Mouse (Mus musculus): ENCODE results near the gene Smtnl2. TPM values are rescaled to one million over a fixed set of nuclear protein-coding genes. Genes with fewer than 3 reads are reported as not detected.
A peak's percentile ranks its signal among the peaks of the same experiment; 100 is the strongest.
"Not testable (repeated sequence)": the region's sequence is repeated elsewhere in the genome, so short reads cannot be mapped to it uniquely, and the experiment has no call there.

Smtnl2 gene
- polyA plus RNA-seq (2015; fragmentation: Nextera tagmentation; extraction: Ambion mirVana) = 5.4 and 5.5 TPM in 2 replicates

- WGBS (ENCODE audit: insufficient replicate concordance) = under 1% methylated on average over 78 of the region's 86 CpGs
- Histone ChIP-seq H3K36me3 (no peaks in the 10 kb centered on the region), H3K4me1 (replicated peaks) (peaks cover 69% of the 10 kb centered on the region), H3K9ac (peak within 1 kb of the TSS; percentile 69), H3K4me3 (replicated peaks) (peak within 1 kb of the TSS; percentile 66), H3K27me3 (peaks cover 50% of the 10 kb centered on the region), H3K9me3 (replicated peaks) (no peaks in the 10 kb centered on the region), H3K27ac (no peak within 1 kb of the TSS), H3K4me2 (peak within 1 kb of the TSS; percentile 95)
- DNase-seq (peak; percentile 74), ATAC-seq (ENCODE audit: low read depth) (peak; percentile 80)
Measured at GRCm38 (mm10) chr11:72411093-72411921, at the start of gene Smtnl2. TSS of gene Smtnl2 (minus strand) at chr11:72411713.

DNA sequence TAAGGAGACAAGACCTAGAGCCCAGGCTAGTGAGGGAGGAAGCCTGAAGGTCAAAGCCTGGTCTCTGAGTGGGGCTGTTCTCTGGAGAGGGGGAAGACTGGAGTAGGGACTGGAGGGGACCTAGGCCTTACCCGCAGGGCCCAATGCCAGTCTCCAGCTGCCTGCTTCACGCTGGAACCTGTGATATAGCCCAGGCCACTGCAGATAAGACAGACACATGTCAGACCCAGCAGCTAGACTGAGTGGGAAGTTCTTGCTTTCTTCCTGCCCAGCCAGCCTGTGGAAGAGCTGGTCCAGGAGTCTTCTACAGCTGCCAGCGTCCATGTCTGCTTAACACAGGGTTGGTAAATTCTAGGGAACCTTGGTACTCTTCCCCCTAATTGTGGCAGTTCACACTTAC lies 47.0 kb upstream of the Smtnl2 start:
- WGBS (ENCODE audit: insufficient replicate concordance) = 33% methylated on average over 3 of the region's 3 CpGs
- ATAC-seq (ENCODE audit: low read depth) = peak; percentile 49
- no peak overlapping the region; the same call in 1 of the 2 replicates for H3K4me3 ChIP-seq (replicated peaks)

DNA sequence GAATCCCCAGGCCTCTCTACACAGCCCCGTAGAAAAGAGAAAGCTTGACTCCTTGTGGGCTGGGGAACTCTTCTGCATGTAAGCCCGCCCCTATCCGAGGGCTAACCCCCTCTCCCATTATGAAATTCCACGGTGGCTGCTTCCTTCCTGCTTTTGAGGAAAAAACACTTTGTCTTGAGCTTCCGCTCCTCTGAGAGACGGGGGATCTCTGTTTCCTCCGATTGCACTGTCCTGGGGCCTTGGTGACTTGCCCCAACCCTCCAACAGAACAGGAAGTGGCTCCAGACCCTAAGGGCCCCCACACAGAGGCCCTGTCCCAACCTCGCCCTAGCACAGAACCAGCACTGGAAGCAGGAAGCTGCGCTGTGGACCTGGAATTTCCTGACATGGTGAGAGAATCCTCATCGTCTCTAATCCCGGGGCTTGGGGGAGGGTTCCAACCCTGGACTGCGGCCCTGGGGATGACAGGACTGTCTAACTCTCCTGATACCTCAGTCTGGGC lies 46.5 kb upstream of the Smtnl2 start:
- H3K9me3 ChIP-seq (replicated peaks) = no peaks in the 10 kb centered on the region
- peaks cover 71% of the 10 kb centered on the region for H3K4me1 ChIP-seq (replicated peaks)
- 0 out of 2 replicates have a peak overlapping the region, but pooled peaks have one; percentile 7 for H3K4me2 ChIP-seq
- H3K27ac ChIP-seq = peak overlapping the region; percentile 75
- H3K4me3 ChIP-seq (replicated peaks) = no peak overlapping the region; the same call in 1 of the 2 replicates
- H3K27me3 ChIP-seq = no peaks in the 10 kb centered on the region
- ATAC-seq (ENCODE audit: low read depth) (peak; percentile 65), DNase-seq (no peak)
- H3K9ac ChIP-seq = peak overlapping the region; percentile 8; the same call in 1 of the 2 replicates
- H3K36me3 ChIP-seq = peaks cover 40% of the 10 kb centered on the region
- WGBS (ENCODE audit: insufficient replicate concordance) = 48% methylated on average over 12 of the region's 12 CpGs

More for the DNA sequence above, 47.0 kb upstream of the Smtnl2 start:
- Histone ChIP-seq H3K4me1 (replicated peaks) (peaks cover 69% of the 10 kb centered on the region), H3K4me2 (0 out of 2 replicates have a peak overlapping the region, but pooled peaks have one; percentile 7), H3K36me3 (peaks cover 40% of the 10 kb centered on the region), H3K9ac (peak overlapping the region; percentile 8; the same call in 1 of the 2 replicates), H3K9me3 (replicated peaks) (no peaks in the 10 kb centered on the region), H3K27ac (peak overlapping the region; percentile 75), H3K27me3 (no peaks in the 10 kb centered on the region)
- no peak for DNase-seq

- H3K4me3 ChIP-seq (replicated peaks) = no peak overlapping the region
- peaks cover 58% of the 10 kb centered on the region for H3K36me3 ChIP-seq
- H3K9ac ChIP-seq = no peak overlapping the region
- no peaks in the 10 kb centered on the region for H3K27me3 ChIP-seq
- 75% methylated on average over 5 of the region's 5 CpGs for WGBS (ENCODE audit: insufficient replicate concordance)
- ATAC-seq (ENCODE audit: low read depth) = no peak
- no peak for DNase-seq
- no peak overlapping the region for H3K4me2 ChIP-seq
- H3K9me3 ChIP-seq (replicated peaks) = no peaks in the 10 kb centered on the region
- H3K4me1 ChIP-seq (replicated peaks) = peaks cover 60% of the 10 kb centered on the region
- no peak overlapping the region for H3K27ac ChIP-seq
Measured at GRCm38 (mm10) chr11:72455694-72456093, 44.2 kb upstream of the Smtnl2 start.

GRCm38 (mm10) chr11:72453105-72453953 lies 41.8 kb upstream of the Smtnl2 start:
- DNase-seq = no peak
- no peak for ATAC-seq (ENCODE audit: low read depth)
- H3K27ac ChIP-seq = no peak overlapping the region
- H3K4me2 ChIP-seq = no peak overlapping the region
- no peaks in the 10 kb centered on the region for H3K27me3 ChIP-seq
- H3K4me3 ChIP-seq (replicated peaks) = no peak overlapping the region
- H3K36me3 ChIP-seq = peaks cover 71% of the 10 kb centered on the region
- H3K4me1 ChIP-seq (replicated peaks) = peaks cover 37% of the 10 kb centered on the region
- H3K9ac ChIP-seq = peak overlapping the region; percentile 9; the same call in 1 of the 2 replicates
- no peaks in the 10 kb centered on the region for H3K9me3 ChIP-seq (replicated peaks)
- WGBS (ENCODE audit: insufficient replicate concordance) = 72% methylated on average over 15 of the region's 15 CpGs

DNA sequence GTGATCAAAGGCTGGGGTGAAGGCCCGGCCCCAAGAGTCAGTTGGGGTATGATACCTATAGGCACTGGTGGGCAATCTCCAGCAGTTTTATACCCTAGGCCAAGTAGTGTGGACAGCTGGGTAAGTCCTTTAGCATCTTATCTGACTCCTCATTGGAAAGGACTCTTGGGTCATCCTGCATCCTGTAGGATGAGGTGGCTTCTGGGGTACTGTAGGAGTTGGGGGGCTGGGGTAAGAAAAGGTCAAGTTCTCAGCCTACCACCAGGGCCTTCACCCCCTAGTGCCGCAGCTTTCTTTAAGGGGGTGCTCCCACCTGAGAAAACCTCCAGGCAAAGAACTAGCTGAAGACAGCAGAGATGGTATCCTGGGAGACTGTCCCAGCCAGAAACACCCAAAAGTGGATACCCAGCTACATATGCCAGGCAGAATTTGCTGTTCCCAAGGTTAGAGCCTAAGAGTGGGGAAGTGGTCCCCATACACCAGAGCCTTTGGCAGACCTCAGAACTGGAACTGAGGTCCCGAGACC lies 40.7 kb upstream of the Smtnl2 start:
- Histone ChIP-seq H3K27ac (no peak overlapping the region; the same call in 1 of the 2 replicates), H3K27me3 (no peaks in the 10 kb centered on the region), H3K9ac (no peak overlapping the region), H3K9me3 (replicated peaks) (no peaks in the 10 kb centered on the region), H3K4me3 (replicated peaks) (no peak overlapping the region), H3K4me2 (no peak overlapping the region), H3K36me3 (peaks cover 81% of the 10 kb centered on the region), H3K4me1 (replicated peaks) (peaks cover 27% of the 10 kb centered on the region)
- no peak for DNase-seq
- ATAC-seq (ENCODE audit: low read depth) = no peak
- WGBS (ENCODE audit: insufficient replicate concordance) = 69% methylated on average over 3 of the region's 3 CpGs

DNA sequence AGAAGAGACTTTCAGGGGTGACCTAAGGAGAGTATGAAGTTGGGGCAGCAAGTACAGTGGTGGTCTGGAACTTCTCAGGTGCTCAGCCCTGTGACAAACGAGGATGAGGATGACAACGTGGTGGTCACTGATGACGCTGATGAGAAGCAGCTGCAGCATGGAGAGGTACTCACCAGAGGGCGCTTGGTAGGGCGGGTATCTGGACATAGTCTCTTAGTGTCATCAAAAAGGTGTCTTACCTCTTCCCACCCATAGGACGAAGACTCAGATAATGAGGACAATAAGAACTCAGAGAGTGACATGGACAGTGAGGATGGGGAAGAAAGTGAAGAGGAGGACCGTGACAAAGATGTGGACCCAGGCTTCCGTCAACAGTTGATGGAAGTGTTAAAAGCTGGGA lies 36.0 kb upstream of the Smtnl2 start:
- H3K4me2 ChIP-seq = no peak overlapping the region
- H3K9me3 ChIP-seq (replicated peaks) = no peaks in the 10 kb centered on the region
- H3K27ac ChIP-seq = no peak overlapping the region
- no peak for DNase-seq
- peaks cover 100% of the 10 kb centered on the region for H3K36me3 ChIP-seq
- no peak overlapping the region for H3K4me3 ChIP-seq (replicated peaks)
- H3K27me3 ChIP-seq = no peaks in the 10 kb centered on the region
- no peak overlapping the region for H3K9ac ChIP-seq
- peaks cover 14% of the 10 kb centered on the region for H3K4me1 ChIP-seq (replicated peaks)
- no peak for ATAC-seq (ENCODE audit: low read depth)
- WGBS (ENCODE audit: insufficient replicate concordance) = 72% methylated on average over 8 of the region's 8 CpGs

- no peak overlapping the region for H3K9ac ChIP-seq
- H3K36me3 ChIP-seq = peaks cover 94% of the 10 kb centered on the region
- peaks cover 24% of the 10 kb centered on the region for H3K4me1 ChIP-seq (replicated peaks)
- no peak for ATAC-seq (ENCODE audit: low read depth)
- H3K27ac ChIP-seq = no peak overlapping the region
- peak; percentile 38 for DNase-seq
- no peaks in the 10 kb centered on the region for H3K27me3 ChIP-seq
- H3K9me3 ChIP-seq (replicated peaks) = no peaks in the 10 kb centered on the region
- 71% methylated on average over 6 of the region's 6 CpGs for WGBS (ENCODE audit: insufficient replicate concordance)
- H3K4me3 ChIP-seq (replicated peaks) = no peak overlapping the region
- no peak overlapping the region for H3K4me2 ChIP-seq
Measured at GRCm38 (mm10) chr11:72446311-72447105, 35.0 kb upstream of the Smtnl2 start.

GRCm38 (mm10) chr11:72440965-72441664 lies 29.6 kb upstream of the Smtnl2 start, which contains the start of gene Mybbp1a:
TSS of gene Mybbp1a (plus strand) at chr11:72441355.
- Histone ChIP-seq H3K4me1 (replicated peaks) (peaks cover 29% of the 10 kb centered on the region), H3K27ac (peak within 1 kb of the TSS; percentile 81), H3K4me3 (replicated peaks) (peak within 1 kb of the TSS; percentile 82), H3K36me3 (peaks cover 40% of the 10 kb centered on the region), H3K4me2 (peak within 1 kb of the TSS; percentile 88), H3K9ac (peak within 1 kb of the TSS; percentile 88), H3K27me3 (no peaks in the 10 kb centered on the region), H3K9me3 (replicated peaks) (no peaks in the 10 kb centered on the region)
- DNase-seq (peak; percentile 97), ATAC-seq (ENCODE audit: low read depth) (peak; percentile 89)
- WGBS (ENCODE audit: insufficient replicate concordance) = under 1% methylated on average over 46 of the region's 46 CpGs

GRCm38 (mm10) chr11:72440597-72440964 lies 29.1 kb upstream of the Smtnl2 start:
- Histone ChIP-seq H3K27ac (peak overlapping the region; percentile 81), H3K4me1 (replicated peaks) (peaks cover 30% of the 10 kb centered on the region), H3K36me3 (peaks cover 34% of the 10 kb centered on the region), H3K4me3 (replicated peaks) (peak overlapping the region; percentile 82), H3K4me2 (peak overlapping the region; percentile 88), H3K9ac (peak overlapping the region; percentile 88)
- WGBS (ENCODE audit: insufficient replicate concordance) = 22% methylated on average over 6 of the region's 6 CpGs
- not testable (repeated sequence) for H3K27me3 ChIP-seq; DNase-seq; H3K9me3 ChIP-seq (replicated peaks); ATAC-seq (ENCODE audit: low read depth)

Measured in liver, embryonic 13.5 days (tissue).